Mouse (Mus musculus) embryonic facial prominence, embryonic 11.5 days (tissue): ENCODE results near the gene Camk1. TPM values are rescaled to one million over a fixed set of nuclear protein-coding genes. Genes with fewer than 3 reads are reported as not detected.

Experiments
- ATAC-seq: fragments of 200-750 bp; cut with Nextera tagmentation; replicated peaks from 2 replicates; pipeline ENCODE4 v1.8.0; 2017; ENCODE audit warnings: low read depth; ENCODE audit not compliant: insufficient number of reproducible peaks, low FRiP score, low TSS enrichment
- DNase-seq: peaks from one replicate; pipeline ENCODE4 v3.0.0-alpha.2; 2015; ENCODE audit warnings: low spot score
- H3K27ac ChIP-seq: fragments of 300-500 bp; sonication (generic); replicated peaks from 2 replicates; pipeline ENCODE4 v1.5.1; 2014; ENCODE audit warnings: mild to moderate bottlenecking, low read depth, low read length, control low read depth
- H3K27me3 ChIP-seq: fragments of 300-500 bp; sonication (generic); 2 replicates; pipeline ENCODE4 v1.6.1; 2014; ENCODE audit warnings: mild to moderate bottlenecking, low read length, moderate library complexity, mixed read lengths; ENCODE audit not compliant: control insufficient read depth, insufficient read depth
- H3K36me3 ChIP-seq: fragments of 300-500 bp; sonication (generic); replicated peaks from 2 replicates; pipeline ENCODE4 v1.6.1; 2014; ENCODE audit warnings: low read depth, mild to moderate bottlenecking, low read length, moderate library complexity, mixed read lengths; ENCODE audit not compliant: control insufficient read depth, insufficient read depth
- H3K4me1 ChIP-seq: fragments of 300-500 bp; sonication (generic); 2 replicates; pipeline ENCODE4 v1.6.1; 2014; ENCODE audit warnings: low read length, mixed read lengths; ENCODE audit not compliant: control insufficient read depth, insufficient read depth
- H3K4me2 ChIP-seq: fragments of 300-500 bp; sonication (generic); 2 replicates; pipeline ENCODE4 v1.6.1; 2014; ENCODE audit warnings: low read depth, mild to moderate bottlenecking, control low read depth, low read length, moderate library complexity
- H3K4me3 ChIP-seq: fragments of 300-500 bp; sonication (generic); 2 replicates; pipeline ENCODE4 v1.5.1; 2014; ENCODE audit warnings: low read depth, low read length, control low read depth
- H3K9ac ChIP-seq: fragments of 300-500 bp; sonication (generic); replicated peaks from 2 replicates; pipeline ENCODE4 v1.6.1; 2014; ENCODE audit warnings: mild to moderate bottlenecking, control low read depth, low read length
- H3K9me3 ChIP-seq: fragments of 300-500 bp; sonication (generic); replicated peaks from 2 replicates; pipeline ENCODE4 v1.6.1; 2016; ENCODE audit warnings: mild to moderate bottlenecking, low read length, inconsistent platforms, mixed read lengths; ENCODE audit not compliant: control insufficient read depth
- WGBS: fragments of 180-500 bp; shearing (Covaris S2); extraction: QIAGEN DNeasy Blood & Tissue Kit; methylation state at CpG from one replicate; pipeline ENCODE4 v1.1.7; 2014; 5-methylcytosine and 5-hydroxymethylcytosine counted together
- polyA plus RNA-seq: library from polyadenylated mRNA; unstranded; fragments of >200 nt; fragmentation: Nextera tagmentation; extraction: Ambion mirVana; gene quantifications from 2 replicates; pipeline ENCODE4 v1.2.1, GENCODE M21; 2014

The Camk1 gene
- polyA plus RNA-seq, 1 experiment from 2014 or later = 73.5 TPM

DNA sequence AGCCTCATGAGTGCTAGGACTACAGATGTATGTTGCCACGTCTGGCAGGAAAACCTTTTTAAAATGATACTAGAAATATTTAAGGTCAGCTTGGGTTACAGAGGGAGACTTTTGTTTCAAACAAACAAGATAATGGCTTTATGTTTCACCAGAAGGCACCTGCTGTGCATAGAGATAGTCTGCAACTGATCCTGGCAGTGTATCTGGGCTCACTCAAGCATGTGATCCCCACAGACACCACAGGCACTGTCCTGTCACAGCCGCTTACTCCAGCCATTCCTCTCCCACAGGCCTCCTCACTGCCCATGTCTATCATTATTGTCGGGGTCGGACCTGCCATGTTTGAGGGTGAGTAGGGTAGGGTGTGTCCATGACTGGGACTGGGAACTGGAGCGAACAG is 42.4 kb downstream of the Camk1 start:
- DNase-seq (no peak), ATAC-seq (no peak)
- H3K9me3 ChIP-seq = no peaks in the 10 kb centered on the region
- H3K9ac ChIP-seq = no peak overlapping the region
- H3K4me2 ChIP-seq = no peak overlapping the region
- H3K27me3 ChIP-seq = no peaks in the 10 kb centered on the region
- 80% methylated on average over 5 of the region's 5 CpGs for WGBS
- H3K4me3 ChIP-seq = no peak overlapping the region
- no peaks in the 10 kb centered on the region for H3K36me3 ChIP-seq
- H3K4me1 ChIP-seq = no peaks in the 10 kb centered on the region
- no peak overlapping the region for H3K27ac ChIP-seq

DNA sequence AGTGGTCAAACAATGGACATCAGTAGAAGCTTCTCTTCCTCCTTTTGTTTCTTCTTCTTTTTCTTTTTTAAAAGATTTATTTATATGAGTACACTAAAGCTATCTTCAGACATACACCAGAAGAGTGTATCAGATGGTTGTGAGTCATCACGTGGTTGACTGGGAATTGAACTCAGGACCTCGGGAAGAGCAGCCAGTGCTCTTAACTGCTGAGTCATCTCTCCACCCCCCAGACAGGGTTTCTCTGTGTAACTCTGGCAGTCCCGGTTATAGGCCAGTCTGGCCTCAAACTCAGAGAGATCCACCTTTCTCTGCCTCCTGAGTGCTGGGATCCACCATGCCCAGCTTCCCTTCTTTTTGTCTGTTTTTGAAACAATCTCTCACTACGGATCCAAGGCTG is 47.1 kb downstream of the Camk1 start:
- ATAC-seq = no peak
- Histone ChIP-seq H3K4me2 (no peak overlapping the region), H3K27me3 (no peaks in the 10 kb centered on the region), H3K36me3 (no peaks in the 10 kb centered on the region), H3K4me3 (no peak overlapping the region), H3K27ac (no peak overlapping the region), H3K9ac (no peak overlapping the region), H3K4me1 (no peaks in the 10 kb centered on the region), H3K9me3 (no peaks in the 10 kb centered on the region)
- DNase-seq = no peak
- 65% methylated on average over 4 of the region's 4 CpGs for WGBS

DNA sequence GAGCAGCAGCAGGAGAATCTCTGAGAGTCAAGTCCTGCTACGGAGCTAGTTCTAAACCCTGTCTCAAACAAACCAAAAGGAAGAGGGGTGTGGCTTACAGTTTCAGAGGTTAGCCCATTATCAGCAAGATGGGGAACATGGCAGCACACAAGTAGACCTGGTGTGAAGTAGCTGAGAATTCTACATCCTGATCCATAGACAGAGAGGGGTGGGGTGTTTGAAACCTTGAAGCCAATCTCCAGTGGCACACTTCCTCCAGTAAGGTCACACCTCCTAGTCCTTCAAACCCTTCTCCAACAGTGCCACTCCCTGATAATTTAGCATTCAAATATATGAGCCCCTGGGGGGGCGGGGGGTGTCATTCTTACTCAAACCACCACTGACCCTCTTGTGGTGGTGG is 47.7 kb downstream of the Camk1 start:
- Histone ChIP-seq H3K36me3 (no peaks in the 10 kb centered on the region), H3K27ac (no peak overlapping the region), H3K9me3 (no peaks in the 10 kb centered on the region), H3K4me2 (no peak overlapping the region), H3K4me1 (no peaks in the 10 kb centered on the region), H3K27me3 (no peaks in the 10 kb centered on the region), H3K9ac (no peak overlapping the region), H3K4me3 (no peak overlapping the region)
- 84% methylated on average over 2 of the region's 2 CpGs for WGBS
- ATAC-seq (no peak), DNase-seq (no peak)

DNA sequence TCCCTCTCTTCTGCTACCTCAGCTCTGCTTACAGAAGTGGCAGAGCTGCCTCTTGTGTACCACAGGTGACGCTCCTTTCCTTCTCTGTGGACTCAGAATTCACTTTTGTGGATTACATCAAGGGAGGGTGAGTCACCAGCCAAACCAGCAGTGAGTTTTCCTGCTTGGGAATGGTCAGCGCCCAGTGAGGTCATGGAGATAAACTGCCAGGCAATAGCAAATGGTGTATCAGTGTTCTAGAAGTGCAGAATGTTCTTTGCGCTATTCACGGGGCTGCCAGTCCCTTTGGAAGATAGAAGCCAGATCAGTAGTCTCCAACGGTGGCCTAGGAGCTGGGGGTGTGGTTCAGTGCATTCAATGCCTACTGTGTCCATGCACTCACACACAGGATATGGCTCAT is 50.8 kb downstream of the Camk1 start:
- no peak for DNase-seq
- Histone ChIP-seq H3K9ac (no peak overlapping the region), H3K4me3 (no peak overlapping the region), H3K36me3 (no peaks in the 10 kb centered on the region), H3K4me1 (no peaks in the 10 kb centered on the region), H3K27me3 (no peaks in the 10 kb centered on the region; the same call in 1 of the 2 replicates), H3K9me3 (no peaks in the 10 kb centered on the region), H3K27ac (no peak overlapping the region), H3K4me2 (no peak overlapping the region)
- ATAC-seq = no peak
- WGBS = 78% methylated on average over 5 of the region's 5 CpGs

GRCm38 (mm10) chr6:113290346-113290745 is 53.4 kb downstream of the Camk1 start:
- no peaks in the 10 kb centered on the region for H3K36me3 ChIP-seq
- DNase-seq = no peak
- no peak overlapping the region for H3K4me2 ChIP-seq
- no peak overlapping the region for H3K27ac ChIP-seq
- 66% methylated on average over 6 of the region's 6 CpGs for WGBS
- no peaks in the 10 kb centered on the region; the same call in 1 of the 2 replicates for H3K27me3 ChIP-seq
- H3K4me1 ChIP-seq = no peaks in the 10 kb centered on the region
- H3K9me3 ChIP-seq = no peaks in the 10 kb centered on the region
- H3K4me3 ChIP-seq = no peak overlapping the region
- ATAC-seq = no peak
- H3K9ac ChIP-seq = no peak overlapping the region

GRCm38 (mm10) chr6:113289346-113289745 is 54.4 kb downstream of the Camk1 start:
- 91% methylated on average over 15 of the region's 15 CpGs for WGBS
- no peak for ATAC-seq
- H3K4me3 ChIP-seq = no peak overlapping the region

GRCm38 (mm10) chr6:113287236-113287635 is 56.5 kb downstream of the Camk1 start:
- DNase-seq = no peak
- 74% methylated on average over 4 of the region's 4 CpGs for WGBS
- H3K4me2 ChIP-seq = no peak overlapping the region
- no peaks in the 10 kb centered on the region for H3K36me3 ChIP-seq
- H3K4me1 ChIP-seq = no peaks in the 10 kb centered on the region; the same call in 1 of the 2 replicates
- H3K27ac ChIP-seq = no peak overlapping the region
- H3K9ac ChIP-seq = no peak overlapping the region
- no peak overlapping the region for H3K4me3 ChIP-seq
- ATAC-seq = no peak
- no peaks in the 10 kb centered on the region for H3K9me3 ChIP-seq
- peaks cover 21% of the 10 kb centered on the region for H3K27me3 ChIP-seq

More at GRCm38 (mm10) chr6:113289346-113289745, 54.4 kb downstream of the Camk1 start:
- Histone ChIP-seq H3K36me3 (no peaks in the 10 kb centered on the region), H3K4me2 (no peak overlapping the region), H3K9me3 (no peaks in the 10 kb centered on the region), H3K9ac (no peak overlapping the region), H3K27me3 (peaks cover under 1% of the 10 kb centered on the region), H3K4me1 (no peaks in the 10 kb centered on the region), H3K27ac (no peak overlapping the region)
- DNase-seq = no peak

DNA sequence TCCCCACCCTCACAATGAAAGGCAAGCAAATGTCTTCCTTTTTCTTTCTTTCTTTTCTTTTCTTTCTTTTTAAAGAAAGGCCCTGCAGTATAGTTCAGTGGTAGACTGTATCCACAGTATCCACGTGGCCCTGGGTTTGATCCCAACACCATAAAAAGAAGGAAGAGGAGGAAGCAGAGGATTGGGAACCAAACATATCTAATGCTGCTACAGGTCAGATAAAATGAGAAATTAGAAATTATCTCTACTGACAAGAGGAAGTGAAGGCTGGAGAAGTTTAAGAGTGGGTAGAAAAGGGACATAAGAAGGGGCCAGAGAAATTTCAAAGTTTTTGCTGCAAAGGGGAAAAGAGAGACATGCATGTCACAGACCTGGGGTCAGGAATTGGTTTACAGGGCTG is 57.5 kb downstream of the Camk1 start:
- WGBS = 64% methylated on average over 1 of the region's 1 CpGs
- no peak for DNase-seq
- no peak overlapping the region for H3K4me2 ChIP-seq
- H3K4me1 ChIP-seq = no peaks in the 10 kb centered on the region; the same call in 1 of the 2 replicates
- no peaks in the 10 kb centered on the region for H3K36me3 ChIP-seq
- no peak for ATAC-seq
- H3K27ac ChIP-seq = no peak overlapping the region
- peaks cover 23% of the 10 kb centered on the region for H3K27me3 ChIP-seq
- H3K4me3 ChIP-seq = no peak overlapping the region
- H3K9ac ChIP-seq = no peak overlapping the region
- H3K9me3 ChIP-seq = no peaks in the 10 kb centered on the region
